Mouse (Mus musculus): ENCODE results near the gene Nav2. TPM values are rescaled to one million over a fixed set of nuclear protein-coding genes. Genes with fewer than 3 reads are reported as not detected.

The Nav2 gene
- polyA plus RNA-seq, 1 experiment from 2014 or later, result 10.1 TPM

GRCm38 (mm10) chr7:49316600-49316999 lies 408.1 kb downstream of the Nav2 start:
- ATAC-seq (replicated peaks; ENCODE audit: low FRiP score, low read depth), result no peak
- Histone ChIP-seq H3K9me3 (replicated peaks; ENCODE audit: low read length) (no peaks in the 10 kb centered on the region), H3K4me1 (replicated peaks; ENCODE audit: insufficient read depth, low read length) (peaks cover 5% of the 10 kb centered on the region), H3K4me2 (ENCODE audit: low read length) (no peak overlapping the region), H3K27ac (no peak overlapping the region), H3K9ac (ENCODE audit: low read depth, low read length) (no peak overlapping the region), H3K4me3 (replicated peaks; ENCODE audit: low read depth, low read length) (no peak overlapping the region), H3K36me3 (ENCODE audit: insufficient read depth, low read length) (no peaks in the 10 kb centered on the region), H3K27me3 (ENCODE audit: insufficient read depth, low read length) (no peaks in the 10 kb centered on the region)
- TF ChIP-seq CTCF (IDR thresholded peaks at IDR 0.05; ENCODE audit: low read depth), result no peak
- WGBS, result 84% methylated on average over 3 of the region's 3 CpGs
- DNase-seq (ENCODE audit: low spot score), result no peak

- H3K27me3 ChIP-seq (ENCODE audit: insufficient read depth, low read length), result no peaks in the 10 kb centered on the region
- H3K27ac ChIP-seq, result peak overlapping the region; percentile 62; the same call in 1 of the 2 replicates
- no peak overlapping the region for H3K9ac ChIP-seq (ENCODE audit: low read depth, low read length)
- ATAC-seq (replicated peaks; ENCODE audit: low FRiP score, low read depth) (no peak), DNase-seq (ENCODE audit: low spot score) (peak; percentile 30)
- H3K4me3 ChIP-seq (replicated peaks; ENCODE audit: low read depth, low read length), result no peak overlapping the region
- no peak for TF ChIP-seq CTCF (IDR thresholded peaks at IDR 0.05; ENCODE audit: low read depth)
- no peak overlapping the region for H3K4me2 ChIP-seq (ENCODE audit: low read length)
- H3K36me3 ChIP-seq (ENCODE audit: insufficient read depth, low read length), result no peaks in the 10 kb centered on the region
- WGBS, result 57% methylated on average over 15 of the region's 15 CpGs
- no peaks in the 10 kb centered on the region for H3K9me3 ChIP-seq (replicated peaks; ENCODE audit: low read length)
- peaks cover 5% of the 10 kb centered on the region for H3K4me1 ChIP-seq (replicated peaks; ENCODE audit: insufficient read depth, low read length)
Measured at GRCm38 (mm10) chr7:49318183-49318897, 409.8 kb downstream of the Nav2 start.

- peak overlapping the region; percentile 62; the same call in 1 of the 2 replicates for H3K27ac ChIP-seq
- DNase-seq (ENCODE audit: low spot score), result peak; percentile 45
Measured at GRCm38 (mm10) chr7:49318898-49319293, 410.4 kb downstream of the Nav2 start.

GRCm38 (mm10) chr7:49319981-49320380 lies 411.5 kb downstream of the Nav2 start:
- Histone ChIP-seq H3K27ac (no peak overlapping the region), H3K4me1 (replicated peaks; ENCODE audit: insufficient read depth, low read length) (peaks cover 5% of the 10 kb centered on the region), H3K36me3 (ENCODE audit: insufficient read depth, low read length) (no peaks in the 10 kb centered on the region), H3K9me3 (replicated peaks; ENCODE audit: low read length) (no peaks in the 10 kb centered on the region), H3K4me2 (ENCODE audit: low read length) (no peak overlapping the region), H3K27me3 (ENCODE audit: insufficient read depth, low read length) (no peaks in the 10 kb centered on the region), H3K4me3 (replicated peaks; ENCODE audit: low read depth, low read length) (no peak overlapping the region), H3K9ac (ENCODE audit: low read depth, low read length) (no peak overlapping the region)
- WGBS, result 78% methylated on average over 1 of the region's 1 CpGs
- DNase-seq (ENCODE audit: low spot score), result no peak
- ATAC-seq (replicated peaks; ENCODE audit: low FRiP score, low read depth), result no peak
- no peak for TF ChIP-seq CTCF (IDR thresholded peaks at IDR 0.05; ENCODE audit: low read depth)

More at GRCm38 (mm10) chr7:49318898-49319293, 410.4 kb downstream of the Nav2 start:
- H3K4me1 ChIP-seq (replicated peaks; ENCODE audit: insufficient read depth, low read length), result peaks cover 5% of the 10 kb centered on the region
- TF ChIP-seq CTCF (IDR thresholded peaks at IDR 0.05; ENCODE audit: low read depth), result no peak
- H3K36me3 ChIP-seq (ENCODE audit: insufficient read depth, low read length), result no peaks in the 10 kb centered on the region
- H3K4me2 ChIP-seq (ENCODE audit: low read length), result no peak overlapping the region
- no peak overlapping the region for H3K9ac ChIP-seq (ENCODE audit: low read depth, low read length)
- H3K4me3 ChIP-seq (replicated peaks; ENCODE audit: low read depth, low read length), result no peak overlapping the region
- 75% methylated on average over 8 of the region's 8 CpGs for WGBS
- H3K27me3 ChIP-seq (ENCODE audit: insufficient read depth, low read length), result no peaks in the 10 kb centered on the region
- H3K9me3 ChIP-seq (replicated peaks; ENCODE audit: low read length), result no peaks in the 10 kb centered on the region
- no peak for ATAC-seq (replicated peaks; ENCODE audit: low FRiP score, low read depth)

- WGBS, result 41% methylated on average over 8 of the region's 8 CpGs
- no peaks in the 10 kb centered on the region for H3K36me3 ChIP-seq (ENCODE audit: insufficient read depth, low read length)
- H3K9me3 ChIP-seq (replicated peaks; ENCODE audit: low read length), result no peaks in the 10 kb centered on the region
- no peak overlapping the region for H3K27ac ChIP-seq
- H3K4me2 ChIP-seq (ENCODE audit: low read length), result no peak overlapping the region
- H3K9ac ChIP-seq (ENCODE audit: low read depth, low read length), result no peak overlapping the region
- H3K4me3 ChIP-seq (replicated peaks; ENCODE audit: low read depth, low read length), result no peak overlapping the region
- ATAC-seq (replicated peaks; ENCODE audit: low FRiP score, low read depth) (no peak; the same call in 1 of the 2 replicates), DNase-seq (ENCODE audit: low spot score) (peak; percentile 41)
- no peak for TF ChIP-seq CTCF (IDR thresholded peaks at IDR 0.05; ENCODE audit: low read depth)
- H3K4me1 ChIP-seq (replicated peaks; ENCODE audit: insufficient read depth, low read length), result peaks cover 7% of the 10 kb centered on the region
- H3K27me3 ChIP-seq (ENCODE audit: insufficient read depth, low read length), result no peaks in the 10 kb centered on the region
Measured at GRCm38 (mm10) chr7:49321124-49321531, 412.6 kb downstream of the Nav2 start.

DNA sequence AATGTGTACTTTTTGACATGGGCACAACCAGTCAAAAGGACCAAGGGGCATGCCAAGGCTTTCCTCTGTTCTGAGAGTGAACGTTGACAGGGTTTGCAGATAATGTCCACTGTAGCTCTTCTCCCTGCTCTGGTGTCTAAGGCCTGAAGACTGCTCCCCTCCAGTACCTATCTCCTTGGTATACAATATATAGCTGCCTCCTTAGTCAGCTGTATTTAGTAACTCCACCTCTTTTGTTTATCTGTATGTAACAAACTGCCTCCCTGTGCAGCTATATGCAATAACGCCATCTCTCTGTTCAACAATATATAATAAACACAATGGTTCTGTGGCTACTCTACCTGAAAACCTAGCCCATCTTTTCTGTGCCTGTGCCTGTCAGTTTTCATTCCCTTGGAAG lies 413.7 kb downstream of the Nav2 start:
- Histone ChIP-seq H3K9ac (ENCODE audit: low read depth, low read length) (no peak overlapping the region), H3K36me3 (ENCODE audit: insufficient read depth, low read length) (no peaks in the 10 kb centered on the region), H3K4me3 (replicated peaks; ENCODE audit: low read depth, low read length) (no peak overlapping the region), H3K9me3 (replicated peaks; ENCODE audit: low read length) (no peaks in the 10 kb centered on the region), H3K4me1 (replicated peaks; ENCODE audit: insufficient read depth, low read length) (peaks cover 7% of the 10 kb centered on the region), H3K4me2 (ENCODE audit: low read length) (no peak overlapping the region), H3K27ac (no peak overlapping the region), H3K27me3 (ENCODE audit: insufficient read depth, low read length) (no peaks in the 10 kb centered on the region)
- WGBS, result 81% methylated on average over 2 of the region's 2 CpGs
- TF ChIP-seq CTCF (IDR thresholded peaks at IDR 0.05; ENCODE audit: low read depth), result no peak
- DNase-seq (ENCODE audit: low spot score) (no peak), ATAC-seq (replicated peaks; ENCODE audit: low FRiP score, low read depth) (no peak)
